Mouse (Mus musculus): ENCODE data around the gene Yif1b. TPM values are rescaled to one million over a fixed set of nuclear protein-coding genes. Genes with fewer than 3 reads are reported as not detected.

Gene Yif1b
- total and polyA plus RNA-seq, 3 experiments: 94.8 to 143 TPM; not detected in 1

GRCm38 (mm10) chr7:29277510-29277909 is 39.4 kb downstream of the Yif1b start:
- TF ChIP-seq ETS1 (IDR thresholded peaks at IDR 0.05; ENCODE audit: low read depth, low read length): no peak
- no peak for TF ChIP-seq UBTF (IDR thresholded peaks at IDR 0.05; ENCODE audit: borderline replicate concordance, insufficient read depth, low read depth, low read length)
- no peak for TF ChIP-seq NRF1 (IDR thresholded peaks at IDR 0.05; ENCODE audit: insufficient read depth, low read depth, low read length, poor library complexity, severe bottlenecking)
- no peak for TF ChIP-seq JUND (IDR thresholded peaks at IDR 0.05; ENCODE audit: low read depth, low read length)
- TF ChIP-seq MYB (IDR thresholded peaks at IDR 0.05; ENCODE audit: low read depth, low read length): no peak
- TF ChIP-seq E2F4 (IDR thresholded peaks at IDR 0.05; ENCODE audit: borderline replicate concordance, low read depth, low read length): no peak
- TF ChIP-seq POLR2AphosphoS2 (IDR thresholded peaks at IDR 0.05; ENCODE audit: low read length): no peak
- TF ChIP-seq TAL1 (IDR thresholded peaks at IDR 0.05; ENCODE audit: low read length): no peak
- TF ChIP-seq GABPA (IDR thresholded peaks at IDR 0.05; ENCODE audit: low read depth, low read length): no peak
- no peak for TF ChIP-seq ZNF384 (IDR thresholded peaks at IDR 0.05; ENCODE audit: low read depth, low read length)
- no peak for TF ChIP-seq SMC3 (IDR thresholded peaks at IDR 0.05; ENCODE audit: low read depth, low read length)
- TF ChIP-seq ELF1 (IDR thresholded peaks at IDR 0.05; ENCODE audit: low read depth, low read length): no peak
- no peak for TF ChIP-seq ZKSCAN1 (IDR thresholded peaks at IDR 0.05; ENCODE audit: low read depth, low read length)
- no peak for TF ChIP-seq BHLHE40 (IDR thresholded peaks at IDR 0.05; ENCODE audit: borderline replicate concordance, low read depth, low read length)
- TF ChIP-seq USF1 (IDR thresholded peaks at IDR 0.05; ENCODE audit: low read depth, low read length): no peak
- no peak for DNase-seq (ENCODE audit: low read depth, low spot score)
- Histone ChIP-seq H3K36me3 (ENCODE audit: control insufficient read depth in 1 of 2, insufficient read depth in 2 of 2, low read length in 2 of 2) (peaks cover 0 to 8% of the 10 kb centered on the region in 2 experiments; a peak in 1 of 4 replicates), H3K27ac (ENCODE audit: control insufficient read depth, low read depth, low read length) (no peak overlapping the region), H3K4me3 (ENCODE audit: control insufficient read depth in 1 of 2, insufficient read depth in 1 of 2, low read depth in 2 of 2, low read length in 2 of 2) (no peak overlapping the region), H3K9me3 (replicated peaks; ENCODE audit: insufficient read depth, low read length) (no peaks in the 10 kb centered on the region), H3K79me2 (ENCODE audit: control insufficient read depth, insufficient read depth, low read length, poor library complexity) (peaks cover 10% of the 10 kb centered on the region), H3K27me3 (ENCODE audit: control insufficient read depth in 1 of 2, insufficient read depth in 2 of 2, low read length in 2 of 2) (no peaks in the 10 kb centered on the region), H3K9ac (ENCODE audit: control insufficient read depth, low read depth, low read length, poor library complexity, severe bottlenecking) (no peak overlapping the region), H3K4me1 (ENCODE audit: control insufficient read depth in 1 of 2, insufficient read depth in 2 of 2, low read length in 2 of 2) (peaks cover 8 to 18% of the 10 kb centered on the region in 2 experiments; a peak in 3 of 4 replicates)

GRCm38 (mm10) chr7:29279261-29279660 is 41.1 kb downstream of the Yif1b start:
- no peaks in the 10 kb centered on the region for H3K9me3 ChIP-seq (replicated peaks; ENCODE audit: insufficient read depth, low read length)
- no peak for DNase-seq (ENCODE audit: low read depth, low spot score)

More at GRCm38 (mm10) chr7:29279261-29279660, 41.1 kb downstream of the Yif1b start:
- Histone ChIP-seq H3K9ac (ENCODE audit: control insufficient read depth, low read depth, low read length, poor library complexity, severe bottlenecking) (no peak overlapping the region), H3K27me3 (ENCODE audit: control insufficient read depth in 1 of 2, insufficient read depth in 2 of 2, low read length in 2 of 2) (no peaks in the 10 kb centered on the region), H3K79me2 (ENCODE audit: control insufficient read depth, insufficient read depth, low read length, poor library complexity) (peaks cover 10% of the 10 kb centered on the region), H3K27ac (ENCODE audit: control insufficient read depth, low read depth, low read length) (no peak overlapping the region), H3K36me3 (ENCODE audit: control insufficient read depth in 1 of 2, insufficient read depth in 2 of 2, low read length in 2 of 2) (peaks cover 0 to 13% of the 10 kb centered on the region in 2 experiments; a peak in 2 of 4 replicates), H3K4me3 (ENCODE audit: control insufficient read depth in 1 of 2, insufficient read depth in 1 of 2, low read depth in 2 of 2, low read length in 2 of 2) (no peak overlapping the region), H3K4me1 (ENCODE audit: control insufficient read depth in 1 of 2, insufficient read depth in 2 of 2, low read length in 2 of 2) (peaks cover 14 to 23% of the 10 kb centered on the region in 2 experiments; a peak in 3 of 4 replicates)
- no peak for TF ChIP-seq POLR2AphosphoS5 (IDR thresholded peaks at IDR 0.05; ENCODE audit: borderline replicate concordance, low read depth, low read length)
- TF ChIP-seq GATA1 (IDR thresholded peaks at IDR 0.05; ENCODE audit: low read depth, low read length): 0 out of 2 replicates have a peak, but pooled peaks have one; percentile 5
- no peak for TF ChIP-seq ELF1 (IDR thresholded peaks at IDR 0.05; ENCODE audit: low read depth, low read length)
